Mouse (Mus musculus) kidney, embryonic 14.5 days (tissue): ENCODE results near the gene Hoxa3. TPM values are rescaled to one million over a fixed set of nuclear protein-coding genes. Genes with fewer than 3 reads are reported as not detected.

ENCODE experiments used
- ATAC-seq: fragments of 200-750 bp; cut with Nextera tagmentation; 2 replicates; pipeline ENCODE4 v1.8.0; 2017; ENCODE audit warnings: moderate number of reproducible peaks, mild to moderate bottlenecking, moderate TSS enrichment, moderate library complexity; ENCODE audit not compliant: low FRiP score, low TSS enrichment
- H3K27ac ChIP-seq: fragments of 300-500 bp; sonication (generic); 2 replicates; pipeline ENCODE4 v1.5.1; 2014; ENCODE audit warnings: low read depth, mild to moderate bottlenecking, low read length, moderate library complexity, mixed read lengths
- H3K27me3 ChIP-seq: fragments of 300-500 bp; sonication (generic); 2 replicates; pipeline ENCODE4 v1.6.1; 2014; ENCODE audit warnings: mild to moderate bottlenecking, low read length; ENCODE audit not compliant: control insufficient read depth, insufficient read depth
- H3K36me3 ChIP-seq: fragments of 300-500 bp; sonication (generic); 2 replicates; pipeline ENCODE4 v1.6.1; 2014; ENCODE audit warnings: low read length, mixed read lengths; ENCODE audit not compliant: control insufficient read depth, insufficient read depth
- H3K4me1 ChIP-seq: fragments of 300-500 bp; sonication (generic); 2 replicates; pipeline ENCODE4 v1.6.1; 2014; ENCODE audit warnings: low read length, mixed read lengths; ENCODE audit not compliant: control insufficient read depth, insufficient read depth
- H3K4me2 ChIP-seq: fragments of 300-500 bp; sonication (generic); replicated peaks from 2 replicates; pipeline ENCODE4 v1.6.1; 2014; ENCODE audit warnings: low read depth, mild to moderate bottlenecking, low read length
- H3K4me3 ChIP-seq: fragments of 300-500 bp; sonication (generic); 2 replicates; pipeline ENCODE4 v1.5.1; 2014; ENCODE audit warnings: mild to moderate bottlenecking, low read length
- H3K9ac ChIP-seq: fragments of 300-500 bp; sonication (generic); 2 replicates; pipeline ENCODE4 v1.6.1; 2014; ENCODE audit warnings: low read depth, mild to moderate bottlenecking, low read length, moderate library complexity
- H3K9me3 ChIP-seq: fragments of 300-500 bp; sonication (generic); 2 replicates; pipeline ENCODE4 v1.6.1; 2016; ENCODE audit warnings: low read length; ENCODE audit not compliant: control insufficient read depth
- WGBS: fragments of 180-500 bp; shearing (Covaris S2); extraction: QIAGEN DNeasy Blood & Tissue Kit; methylation state at CpG from one replicate; pipeline ENCODE4 v1.1.7; 2014; 5-methylcytosine and 5-hydroxymethylcytosine counted together
- polyA plus RNA-seq: library from polyadenylated mRNA; unstranded; fragments of >200 nt; fragmentation: Nextera tagmentation; extraction: Ambion mirVana; gene quantifications from 2 replicates; pipeline ENCODE4 v1.2.1, GENCODE M21; 2014

Hoxa3 gene
- polyA plus RNA-seq, 1 experiment from 2014 or later = 13.6 TPM

GRCm38 (mm10) chr6:52223939-52224760, 11.0 kb upstream of the Hoxa3 start:
- Histone ChIP-seq H3K4me2 (peak overlapping the region; percentile 97), H3K27ac (peak overlapping the region; percentile 90), H3K9ac (peak overlapping the region; percentile 87), H3K27me3 (0 out of 2 replicates have a peak, but pooled peaks cover 7% of the 10 kb centered on the region), H3K36me3 (peaks cover 10% of the 10 kb centered on the region; the same call in 1 of the 2 replicates), H3K4me3 (peak overlapping the region; percentile 64), H3K4me1 (peaks cover 30% of the 10 kb centered on the region; the same call in 1 of the 2 replicates), H3K9me3 (no peaks in the 10 kb centered on the region)
- 1% methylated on average over 24 of the region's 24 CpGs for WGBS
- ATAC-seq = no peak

DNA sequence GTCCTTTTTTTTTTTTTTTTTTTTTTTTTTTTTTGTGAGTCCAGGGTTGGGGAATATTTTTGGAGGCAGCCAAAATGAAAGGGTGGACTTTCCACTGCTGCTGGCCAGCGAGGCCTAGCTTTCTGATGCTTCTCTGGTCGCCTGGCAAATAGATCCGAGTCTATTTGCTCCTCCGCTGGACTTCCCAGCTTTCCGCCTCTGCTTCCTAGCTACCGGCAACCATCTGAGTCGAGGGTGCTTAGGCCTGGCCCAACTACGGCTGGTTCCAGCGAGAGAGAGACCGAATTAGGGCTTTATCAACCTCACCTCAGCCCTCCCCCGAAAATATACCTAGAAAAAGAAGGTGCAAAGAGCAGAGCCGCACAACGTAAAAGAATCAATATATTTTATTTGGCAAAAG, 9.6 kb upstream of the Hoxa3 start:
- 0 out of 2 replicates have a peak, but pooled peaks cover 7% of the 10 kb centered on the region for H3K27me3 ChIP-seq
- peak overlapping the region; percentile 64 for H3K4me3 ChIP-seq
- WGBS = 2% methylated on average over 13 of the region's 13 CpGs
- ATAC-seq = no peak
- peaks cover 10% of the 10 kb centered on the region; the same call in 1 of the 2 replicates for H3K36me3 ChIP-seq
- H3K9me3 ChIP-seq = no peaks in the 10 kb centered on the region
- H3K9ac ChIP-seq = peak overlapping the region; percentile 87
- peak overlapping the region; percentile 97 for H3K4me2 ChIP-seq
- peak overlapping the region; percentile 98 for H3K27ac ChIP-seq
- peaks cover 44% of the 10 kb centered on the region for H3K4me1 ChIP-seq

DNA sequence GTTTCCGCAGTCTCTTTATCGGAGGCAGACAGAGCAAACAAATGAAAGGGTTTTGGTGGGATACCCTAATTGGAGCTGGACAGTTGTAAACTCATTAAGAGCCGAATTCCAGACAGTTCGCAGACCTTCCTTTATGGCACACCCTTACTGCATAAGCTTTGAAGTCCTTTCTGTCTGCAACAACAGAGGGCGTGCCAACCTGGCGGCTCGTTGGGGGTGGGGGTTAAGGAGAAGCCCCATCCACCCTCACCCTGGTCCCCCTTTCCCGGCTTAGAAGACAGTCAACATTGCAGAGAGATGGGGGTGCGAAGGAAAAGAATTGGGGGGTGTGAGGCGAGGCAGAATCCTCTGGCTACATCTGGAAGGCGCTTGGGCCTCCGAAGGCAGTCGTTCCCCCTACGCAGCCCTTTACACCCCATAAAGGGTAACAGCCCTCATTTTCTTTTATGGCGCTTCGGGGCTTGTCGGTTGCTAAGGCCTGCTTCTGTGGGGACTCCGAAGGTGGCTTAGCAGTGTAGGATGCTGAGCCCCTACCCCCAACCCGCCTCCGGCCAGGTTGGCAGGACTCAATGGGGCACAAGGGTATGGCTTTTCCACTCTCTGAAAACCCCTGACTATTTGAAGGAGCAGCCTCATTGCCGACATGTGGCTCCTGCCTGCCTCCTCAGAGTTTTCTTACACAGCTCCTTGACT, 9.0 kb upstream of the Hoxa3 start:
- Histone ChIP-seq H3K36me3 (peaks cover 10% of the 10 kb centered on the region; the same call in 1 of the 2 replicates), H3K9ac (peak overlapping the region; percentile 87), H3K4me2 (peak overlapping the region; percentile 97), H3K27ac (peak overlapping the region; percentile 98), H3K4me1 (peaks cover 39% of the 10 kb centered on the region), H3K4me3 (peak overlapping the region; percentile 64), H3K9me3 (no peaks in the 10 kb centered on the region), H3K27me3 (0 out of 2 replicates have a peak, but pooled peaks cover 7% of the 10 kb centered on the region)
- WGBS = 2% methylated on average over 21 of the region's 21 CpGs
- peak; percentile 43 for ATAC-seq

- peak within 1 kb of the TSS; percentile 87 for H3K9ac ChIP-seq
- under 1% methylated on average over 46 of the region's 46 CpGs for WGBS
- peak; percentile 25 for ATAC-seq
- peaks cover 34% of the 10 kb centered on the region for H3K4me1 ChIP-seq
- H3K36me3 ChIP-seq = peaks cover 10% of the 10 kb centered on the region; the same call in 1 of the 2 replicates
- H3K27ac ChIP-seq = peak within 1 kb of the TSS; percentile 98
- H3K4me3 ChIP-seq = peak within 1 kb of the TSS; percentile 64
- peak within 1 kb of the TSS; percentile 97 for H3K4me2 ChIP-seq
- no peaks in the 10 kb centered on the region for H3K9me3 ChIP-seq
- 0 out of 2 replicates have a peak, but pooled peaks cover 7% of the 10 kb centered on the region for H3K27me3 ChIP-seq
Measured at GRCm38 (mm10) chr6:52221337-52221992, 8.3 kb upstream of the Hoxa3 start, which contains the start of gene Hoxa7. TSS of gene Hoxa7 (minus strand) at chr6:52221854.

- H3K4me2 ChIP-seq = peak overlapping the region; percentile 97
- no peak for ATAC-seq
- H3K9ac ChIP-seq = peak overlapping the region; percentile 87
- WGBS = 3% methylated on average over 12 of the region's 12 CpGs
- peaks cover 34% of the 10 kb centered on the region for H3K4me1 ChIP-seq
- H3K27ac ChIP-seq = peak overlapping the region; percentile 98
- peaks cover 10% of the 10 kb centered on the region; the same call in 1 of the 2 replicates for H3K36me3 ChIP-seq
- H3K4me3 ChIP-seq = peak overlapping the region; percentile 64
- 0 out of 2 replicates have a peak, but pooled peaks cover 7% of the 10 kb centered on the region for H3K27me3 ChIP-seq
- no peaks in the 10 kb centered on the region for H3K9me3 ChIP-seq
Measured at GRCm38 (mm10) chr6:52220865-52221310, 7.8 kb upstream of the Hoxa3 start.

- Histone ChIP-seq H3K27me3 (0 out of 2 replicates have a peak, but pooled peaks cover 7% of the 10 kb centered on the region), H3K9me3 (no peaks in the 10 kb centered on the region), H3K4me2 (peak overlapping the region; percentile 97), H3K27ac (peak overlapping the region; percentile 98), H3K36me3 (peaks cover 10% of the 10 kb centered on the region; the same call in 1 of the 2 replicates), H3K4me1 (peaks cover 38% of the 10 kb centered on the region), H3K4me3 (peak overlapping the region; percentile 64), H3K9ac (peak overlapping the region; percentile 87)
- no peak for ATAC-seq
- WGBS = 6% methylated on average over 32 of the region's 32 CpGs
Measured at GRCm38 (mm10) chr6:52220003-52220864, 7.1 kb upstream of the Hoxa3 start.

DNA sequence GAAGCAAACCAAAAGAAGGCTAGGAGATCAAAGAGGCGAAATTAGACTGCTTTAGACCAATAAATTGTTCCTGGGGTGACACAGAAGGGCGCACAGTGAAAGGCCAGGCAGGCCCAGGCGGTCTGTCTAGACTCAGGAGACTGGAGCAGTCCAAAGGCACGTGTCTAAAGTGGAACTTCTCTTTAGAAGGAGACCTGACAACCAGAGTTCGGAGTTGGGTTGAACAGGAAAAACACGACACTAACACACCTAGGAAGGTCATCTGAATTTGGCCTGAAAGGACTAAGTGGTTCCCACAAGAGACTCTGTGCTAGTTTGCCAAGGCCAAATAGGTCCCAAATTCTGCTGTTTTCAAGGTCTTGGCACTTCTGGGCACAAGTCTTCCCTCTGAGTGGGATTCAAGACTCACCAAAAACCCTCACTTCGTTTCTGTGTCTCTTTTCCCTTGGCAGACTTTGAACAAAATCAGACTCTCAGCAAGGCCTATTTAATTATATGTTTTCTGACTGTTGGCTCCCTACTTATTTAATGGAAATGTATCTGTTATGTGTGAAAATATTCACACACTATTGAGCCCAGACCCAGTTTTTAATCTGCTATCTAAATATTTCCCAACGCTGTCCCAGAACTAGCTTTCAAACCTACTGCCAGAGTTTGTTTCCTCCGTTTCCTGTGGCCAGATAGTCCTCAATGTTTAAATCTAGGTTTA, 6.3 kb upstream of the Hoxa3 start:
- H3K36me3 ChIP-seq = peaks cover 9% of the 10 kb centered on the region; the same call in 1 of the 2 replicates
- peak overlapping the region; percentile 64 for H3K4me3 ChIP-seq
- H3K4me1 ChIP-seq = peaks cover 46% of the 10 kb centered on the region
- H3K9ac ChIP-seq = peak overlapping the region; percentile 87
- peak overlapping the region; percentile 98; the same call in 1 of the 2 replicates for H3K27ac ChIP-seq
- 24% methylated on average over 9 of the region's 9 CpGs for WGBS
- H3K27me3 ChIP-seq = 0 out of 2 replicates have a peak, but pooled peaks cover 7% of the 10 kb centered on the region
- ATAC-seq = no peak
- peak overlapping the region; percentile 97 for H3K4me2 ChIP-seq
- H3K9me3 ChIP-seq = no peaks in the 10 kb centered on the region
